Mouse (Mus musculus) cortical plate, adult 2 months (tissue): ENCODE data around the gene Ntn5.

ENCODE experiments used
- CTCF ChIP-seq: fragments of 200-500 bp; IDR thresholded peaks from 2 replicates; pipeline ENCODE4 v1.5.1; 2011; ENCODE audit warnings: mild to moderate bottlenecking, control low read depth, low read length; ENCODE audit not compliant: insufficient read depth; ENCODE audit errors: extremely low read depth
- POLR2A ChIP-seq: fragments of 200-500 bp; IDR thresholded peaks from 2 replicates; pipeline ENCODE4 v1.6.1; 2011; ENCODE audit warnings: mild to moderate bottlenecking, low read length, control low read depth; ENCODE audit not compliant: insufficient read depth; ENCODE audit errors: extremely low read depth

GRCm38 (mm10) chr7:45706721-45707241 lies 23.0 kb downstream of the Ntn5 start:
- TF ChIP-seq CTCF (no peak), POLR2A (peak; percentile 46; the same call in 1 of the 2 replicates)
